Mouse (Mus musculus) skeletal muscle tissue, adult 2 months (tissue): ENCODE results near the gene Gm5136.

ENCODE experiments used
- DNase-seq: peaks from one replicate; pipeline ENCODE4 v3.0.0-alpha.2; 2012; ENCODE audit warnings: low read depth, low spot score

Gene Gm5136

GRCm38 (mm10) chr10:108699946-108700345 is at the start of gene Gm5136:
TSS of gene Gm5136 (minus strand) at chr10:108700160.
- no peak for DNase-seq

- no peak for DNase-seq
These were observed 43.8 kb upstream of the Gm5136 start for GRCm38 (mm10) chr10:108743759-108744158.

DNA sequence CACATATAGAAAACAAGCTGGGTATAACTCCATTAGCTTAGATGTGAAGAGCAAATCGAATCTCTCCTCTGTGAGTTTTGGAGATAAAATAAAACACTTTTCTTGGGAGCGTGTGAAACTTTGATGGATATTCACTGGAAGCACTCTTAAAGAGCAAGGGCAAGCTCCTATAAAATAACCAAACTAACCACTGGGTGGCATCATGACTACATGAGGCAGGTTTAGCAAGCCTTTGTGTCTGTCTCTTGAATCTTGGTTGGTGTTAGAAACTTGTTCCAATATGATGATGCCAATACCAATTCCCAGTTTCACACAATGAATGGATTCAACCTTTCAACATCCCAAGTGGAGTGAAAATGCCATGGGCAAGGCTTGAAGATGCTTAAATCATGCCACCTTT is 34.0 kb upstream of the Gm5136 start:
- DNase-seq, result peak; percentile 3

- no peak for DNase-seq
These were observed 29.0 kb upstream of the Gm5136 start for GRCm38 (mm10) chr10:108728961-108729360.

DNA sequence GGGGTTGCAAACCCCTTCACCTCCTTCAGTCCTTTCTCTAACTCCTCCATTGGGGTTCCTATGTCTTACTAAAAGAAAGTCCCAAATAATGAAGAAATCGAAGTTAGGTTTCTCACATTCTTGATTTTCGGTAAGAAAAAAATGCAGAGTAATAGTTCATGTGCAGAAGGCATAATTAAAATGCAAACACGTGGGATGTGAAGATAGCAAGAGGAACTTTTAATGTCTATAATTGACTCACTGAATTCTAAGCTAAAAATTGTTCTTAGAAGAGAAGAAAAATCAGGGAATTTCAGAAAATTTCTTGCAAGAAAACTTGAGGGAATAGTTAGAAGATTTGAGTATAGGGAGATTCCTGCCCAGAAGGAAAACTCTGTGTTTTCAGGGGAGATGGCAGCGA is 26.4 kb upstream of the Gm5136 start:
- DNase-seq, result no peak

- no peak for DNase-seq
These were observed 24.9 kb upstream of the Gm5136 start for GRCm38 (mm10) chr10:108724878-108725277.

DNA sequence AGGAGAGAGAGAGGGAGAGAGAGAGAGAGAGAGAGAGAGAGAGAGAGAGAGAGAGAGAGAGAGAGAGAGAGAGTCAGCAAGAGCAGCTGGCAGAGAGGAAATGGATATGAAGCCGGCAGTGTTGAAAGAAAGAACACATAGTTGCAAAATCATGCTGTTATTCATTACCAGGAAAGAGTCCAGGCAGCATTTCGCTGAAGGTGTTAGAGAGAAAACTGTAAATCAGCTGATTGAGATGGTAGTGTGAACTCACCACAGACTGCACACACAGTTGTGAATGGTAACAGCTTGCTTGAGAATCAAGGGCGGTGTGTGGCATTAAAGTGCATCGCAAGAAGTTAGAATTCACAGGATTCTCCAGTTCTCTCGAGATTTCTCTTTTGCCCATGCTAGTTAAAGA is 10.6 kb upstream of the Gm5136 start:
- no peak for DNase-seq

GRCm38 (mm10) chr10:108705658-108706057 is 5.7 kb upstream of the Gm5136 start:
- DNase-seq, result no peak

GRCm38 (mm10) chr10:108701361-108702128 is 1.6 kb upstream of the Gm5136 start:
- no peak for DNase-seq

DNA sequence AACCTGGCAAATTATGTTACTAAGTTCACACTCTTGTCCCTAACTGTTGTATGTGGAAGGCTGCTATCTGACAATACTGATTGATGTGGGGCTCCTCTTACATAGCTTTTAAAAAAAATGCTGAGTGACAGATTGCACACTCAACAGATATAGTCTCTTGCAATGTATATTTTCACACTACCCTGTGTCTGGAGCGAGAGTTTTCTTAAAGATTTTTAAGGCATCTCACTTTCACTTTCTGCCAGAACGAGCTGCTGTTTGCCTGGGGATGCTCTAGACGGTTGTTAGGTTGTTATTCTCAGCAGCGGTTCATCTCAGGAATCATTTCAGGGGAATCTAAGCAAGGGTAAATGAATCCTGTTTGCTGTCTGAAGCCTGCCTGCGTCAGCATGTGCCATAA is 2.9 kb downstream of the Gm5136 start:
- no peak for DNase-seq

GRCm38 (mm10) chr10:108690954-108691353 is 9.0 kb downstream of the Gm5136 start:
- DNase-seq, result no peak

DNA sequence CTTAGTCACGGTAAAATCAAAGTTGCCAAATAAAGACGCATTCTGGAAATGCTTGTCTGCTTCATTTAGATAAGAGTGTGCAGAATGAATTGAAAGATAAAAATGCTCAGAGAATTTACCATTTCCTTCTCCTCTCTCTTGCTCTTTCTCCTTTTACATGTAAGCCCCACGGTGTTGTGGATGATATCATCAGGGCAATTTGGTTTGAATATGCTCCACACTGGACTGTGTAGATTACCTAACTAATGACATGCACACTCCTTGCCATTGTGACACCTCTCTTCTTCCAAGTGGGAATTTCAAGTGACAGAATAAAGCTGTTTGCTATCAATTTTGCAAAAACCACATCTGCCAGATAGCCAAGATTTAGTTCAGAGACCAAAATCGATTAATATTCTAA is 13.3 kb downstream of the Gm5136 start:
- no peak for DNase-seq

DNA sequence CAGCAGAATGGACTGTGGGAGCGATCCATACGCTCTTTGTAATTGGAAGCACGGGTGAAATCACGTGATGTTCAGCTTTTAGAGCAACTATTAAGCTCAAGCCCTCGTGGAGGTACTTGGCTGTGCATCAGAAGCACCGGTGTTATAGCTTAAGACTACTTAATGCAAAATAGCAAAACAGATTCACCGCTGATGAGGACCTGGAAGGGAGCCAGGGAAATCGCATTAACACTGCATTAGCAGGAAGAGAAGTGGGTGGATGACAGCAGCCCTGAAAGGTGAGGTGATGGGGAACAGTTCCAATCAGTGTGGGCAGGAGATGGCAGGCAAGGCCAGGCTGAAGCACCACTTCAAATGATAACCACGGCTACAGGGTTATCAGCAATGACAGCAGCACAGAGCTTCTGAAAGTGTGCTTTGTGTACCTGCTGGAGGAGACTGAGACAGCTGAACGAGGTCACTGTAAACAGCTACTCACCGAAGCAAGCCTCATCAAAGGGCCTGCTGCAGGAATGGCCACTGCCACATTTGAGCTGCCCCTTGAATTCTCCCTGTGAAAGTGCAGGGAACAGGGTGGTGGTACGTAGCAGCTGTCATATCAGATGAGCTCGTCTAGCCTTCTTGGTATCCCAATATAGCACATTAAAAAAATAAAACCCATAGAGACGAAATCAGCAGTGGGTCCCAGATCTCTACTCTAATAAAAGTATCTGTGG is 20.1 kb downstream of the Gm5136 start:
- no peak for DNase-seq

GRCm38 (mm10) chr10:108677053-108677452 is 22.9 kb downstream of the Gm5136 start:
- DNase-seq, result no peak

DNA sequence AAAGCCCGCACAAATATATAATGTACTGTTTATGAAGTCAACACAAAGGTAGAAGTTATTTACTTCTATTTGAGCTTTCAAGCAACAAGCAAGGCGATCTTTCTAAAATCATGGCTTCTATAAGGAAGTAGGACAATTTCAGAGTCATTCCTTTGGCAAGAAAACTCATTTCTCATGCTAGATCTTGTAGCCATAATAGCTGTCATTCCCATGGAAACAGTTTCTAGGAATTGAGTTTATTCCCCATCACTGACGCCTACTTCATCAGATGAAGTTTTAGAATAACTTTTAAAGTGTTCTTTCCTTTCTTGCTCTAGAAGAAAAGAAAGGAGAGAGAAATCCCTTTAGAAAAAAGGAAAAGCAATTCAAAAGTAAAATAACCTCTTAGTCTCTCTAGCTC is 31.0 kb downstream of the Gm5136 start:
- DNase-seq, result no peak

DNA sequence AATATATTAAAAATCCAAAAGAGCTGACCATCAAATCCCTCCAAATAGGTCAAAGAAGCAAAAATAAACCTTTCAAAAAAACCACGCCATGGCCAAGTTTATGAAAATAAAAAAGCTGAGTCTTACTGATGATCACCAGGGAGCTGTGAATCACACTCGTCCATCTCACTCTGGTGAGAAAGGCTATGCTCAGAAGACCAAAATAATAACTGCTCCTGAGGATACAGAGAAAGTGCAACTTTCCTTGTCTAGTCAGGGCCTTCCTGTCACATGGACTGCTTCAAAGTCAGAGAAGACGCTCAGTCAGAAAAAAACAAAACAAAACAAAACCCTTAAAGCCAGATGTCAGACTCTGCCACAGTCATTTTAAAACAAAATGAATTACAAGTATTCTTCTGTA is 39.7 kb downstream of the Gm5136 start:
- no peak for DNase-seq

DNA sequence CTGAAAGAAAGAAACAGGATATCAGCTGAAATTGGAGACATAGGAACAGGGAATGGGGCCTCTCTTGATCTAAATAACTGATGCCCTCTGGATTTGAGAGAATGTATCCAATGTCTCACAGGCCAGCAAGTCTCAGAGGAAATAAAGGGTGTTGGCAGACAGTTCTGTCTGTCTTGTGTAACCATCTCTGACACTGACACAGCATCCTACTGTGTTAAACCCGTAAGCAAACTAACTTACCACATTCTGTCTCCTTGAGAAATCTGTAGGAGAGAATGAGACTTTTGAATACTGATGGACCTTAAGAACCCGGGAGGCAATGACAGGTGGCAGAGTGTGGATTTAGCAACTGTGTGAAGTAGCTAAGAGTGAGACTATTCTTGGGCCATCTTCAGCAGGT is 41.7 kb downstream of the Gm5136 start:
- no peak for DNase-seq

- DNase-seq, result no peak
These were observed 42.3 kb downstream of the Gm5136 start for GRCm38 (mm10) chr10:108657669-108658068.

GRCm38 (mm10) chr10:108656898-108657297 is 43.1 kb downstream of the Gm5136 start:
- no peak for DNase-seq

DNA sequence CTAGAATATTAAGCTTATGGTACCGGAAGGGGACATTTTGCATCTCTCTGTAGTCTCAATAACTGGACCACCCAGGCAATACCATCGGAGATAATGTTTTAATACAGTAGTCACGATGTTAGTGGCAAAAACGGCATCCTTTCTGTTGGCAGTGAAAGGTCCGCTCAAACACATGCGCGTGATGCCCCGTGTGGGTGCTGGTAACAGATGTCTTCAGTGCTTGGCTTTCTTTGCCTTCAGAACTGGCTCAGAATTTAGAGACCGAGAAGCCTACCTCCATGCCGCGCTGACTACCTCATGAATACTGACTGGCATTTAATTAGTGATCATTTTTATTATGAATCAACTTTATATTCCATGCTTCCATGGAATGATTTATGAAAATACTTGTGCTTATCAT is 44.9 kb downstream of the Gm5136 start:
- DNase-seq, result no peak

- no peak for DNase-seq
These were observed 47.1 kb downstream of the Gm5136 start for GRCm38 (mm10) chr10:108652831-108653230.

GRCm38 (mm10) chr10:108652066-108652465 is 47.9 kb downstream of the Gm5136 start:
- no peak for DNase-seq

GRCm38 (mm10) chr10:108649174-108649573 is 50.8 kb downstream of the Gm5136 start:
- no peak for DNase-seq
